Mouse (Mus musculus) heart, embryonic 14.5 days (tissue): ENCODE measurements around the gene Xrn2. TPM values are rescaled to one million over a fixed set of nuclear protein-coding genes. Genes with fewer than 3 reads are reported as not detected.

Source experiments
- polyA plus RNA-seq: library from polyadenylated mRNA; unstranded; fragments of >200 nt; fragmentation: Nextera tagmentation; extraction: Ambion mirVana; gene quantifications from 2 replicates; pipeline ENCODE4 v1.2.1, GENCODE M21; 2014

Gene Xrn2
- polyA plus RNA-seq, 1 experiment from 2014 or later, result 59.8 TPM

Other genes starting within 250 kb of the Xrn2 start
- gene Kiz, start 157.1 kb upstream of the Xrn2 start, polyA plus RNA-seq, result 28.3 and 28.4 TPM in 2 replicates
- not detected in 2 replicates for gene Nkx2-4, start 72.4 kb downstream of the Xrn2 start, polyA plus RNA-seq
- not detected in 2 replicates for gene Nkx2-2, start 181.2 kb downstream of the Xrn2 start, polyA plus RNA-seq